Mouse (Mus musculus): ENCODE measurements around the gene Zfp148.

DNA sequence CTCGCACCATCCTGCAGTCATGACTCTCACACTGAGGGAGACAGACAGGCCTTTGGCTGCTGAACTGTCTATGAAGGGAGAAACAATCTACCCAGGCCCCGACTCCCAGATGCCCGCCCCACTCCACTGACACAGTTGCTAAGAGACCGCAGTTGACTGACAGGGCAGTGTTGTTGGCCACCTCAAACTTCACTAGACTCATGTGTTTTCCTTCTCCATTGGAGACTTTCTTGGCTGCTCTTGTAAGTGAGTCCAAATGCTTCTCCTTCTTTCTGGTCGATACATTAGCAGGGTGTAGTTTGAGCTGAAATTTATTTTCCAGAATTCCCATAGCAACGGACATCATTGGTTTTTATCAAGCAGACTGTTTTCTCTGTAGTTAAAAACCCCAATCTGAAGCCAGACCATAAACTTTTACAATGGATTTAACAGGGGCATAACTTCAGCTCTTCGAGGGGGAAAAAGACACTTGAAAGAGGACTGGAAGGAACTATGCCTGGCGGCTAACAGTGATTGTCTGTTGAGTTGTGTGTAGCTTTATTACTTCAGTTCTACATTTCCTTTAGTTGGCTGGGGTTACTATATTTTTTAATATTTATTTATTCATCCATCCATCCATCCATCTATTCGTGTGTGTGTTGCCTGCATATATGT, 173.2 kb downstream of the Zfp148 start:
- no peak for TF ChIP-seq CTCF (IDR thresholded peaks at IDR 0.05 in 2 of 3, conservative IDR thresholded peaks at IDR 0.05 in 1 of 3; ENCODE audit: control insufficient read depth in 1 of 3, insufficient read depth in 1 of 3, low read depth in 2 of 3, low read length in 3 of 3, poor library complexity in 1 of 3, severe bottlenecking in 1 of 3)
- TF ChIP-seq POLR2A (IDR thresholded peaks at IDR 0.05; ENCODE audit: control insufficient read depth in 1 of 2, insufficient read depth in 1 of 2, low read depth in 1 of 2, low read length in 2 of 2, poor library complexity in 1 of 2), result no peak
- TF ChIP-seq EP300 (IDR thresholded peaks at IDR 0.05; ENCODE audit: low read depth in 1 of 2, low read length in 2 of 2), result no peak
- TF ChIP-seq ZNF384 (IDR thresholded peaks at IDR 0.05; ENCODE audit: low read depth, low read length), result no peak
- TF ChIP-seq POLR2AphosphoS2 (IDR thresholded peaks at IDR 0.05; ENCODE audit: low read length), result no peak
- TF ChIP-seq ZKSCAN1 (IDR thresholded peaks at IDR 0.05; ENCODE audit: low read depth, low read length), result no peak
- TF ChIP-seq NELFE (IDR thresholded peaks at IDR 0.05; ENCODE audit: low read depth, low read length), result no peak
- TF ChIP-seq CHD2 (IDR thresholded peaks at IDR 0.05; ENCODE audit: low read length), result no peak
- TF ChIP-seq MXI1 (IDR thresholded peaks at IDR 0.05; ENCODE audit: low read depth, low read length), result no peak
- TF ChIP-seq SIN3A (IDR thresholded peaks at IDR 0.05; ENCODE audit: low read length), result no peak
- TF ChIP-seq JUND (IDR thresholded peaks at IDR 0.05; ENCODE audit: low read depth, low read length), result no peak
- TF ChIP-seq BHLHE40 (IDR thresholded peaks at IDR 0.05; ENCODE audit: borderline replicate concordance, low read depth, low read length), result no peak

Data from MEL (cell line).